Mouse (Mus musculus): ENCODE measurements around the gene C87436. TPM values are rescaled to one million over a fixed set of nuclear protein-coding genes. Genes with fewer than 3 reads are reported as not detected.

The C87436 gene
- 37.6 and 42.6 TPM in 2 replicates for total RNA-seq (2017)

- peak; percentile 86 for ATAC-seq (replicated peaks; ENCODE audit: low read depth, poor library complexity, severe bottlenecking)
Observed at GRCm38 (mm10) chr6:86438272-86439118, at the start of gene C87436. Gene C87436, plus strand, starts transcription at chr6:86438374.

- ATAC-seq (replicated peaks; ENCODE audit: low read depth, poor library complexity, severe bottlenecking) = no peak
Observed at GRCm38 (mm10) chr6:86388461-86388860, 49.7 kb upstream of the C87436 start.

- no peak for ATAC-seq (replicated peaks; ENCODE audit: low read depth, poor library complexity, severe bottlenecking)
Observed at GRCm38 (mm10) chr6:86391326-86391725, 46.8 kb upstream of the C87436 start.

- ATAC-seq (replicated peaks; ENCODE audit: low read depth, poor library complexity, severe bottlenecking) = no peak
Observed at GRCm38 (mm10) chr6:86393187-86393586, 45.0 kb upstream of the C87436 start.

GRCm38 (mm10) chr6:86394078-86394720 lies 44.0 kb upstream of the C87436 start:
- ATAC-seq (replicated peaks; ENCODE audit: low read depth, poor library complexity, severe bottlenecking) = no peak

GRCm38 (mm10) chr6:86395021-86395420 lies 43.2 kb upstream of the C87436 start:
- no peak for ATAC-seq (replicated peaks; ENCODE audit: low read depth, poor library complexity, severe bottlenecking)

- peak; percentile 19 for ATAC-seq (replicated peaks; ENCODE audit: low read depth, poor library complexity, severe bottlenecking)
Observed at GRCm38 (mm10) chr6:86395969-86396368, 42.2 kb upstream of the C87436 start.

GRCm38 (mm10) chr6:86396581-86397256 lies 41.5 kb upstream of the C87436 start, which contains the start of gene Pcyox1:
Gene Pcyox1, minus strand, starts transcription at chr6:86397154.
- ATAC-seq (replicated peaks; ENCODE audit: low read depth, poor library complexity, severe bottlenecking) = peak; percentile 75

- ATAC-seq (replicated peaks; ENCODE audit: low read depth, poor library complexity, severe bottlenecking) = no peak
Observed at GRCm38 (mm10) chr6:86397257-86397980, 40.8 kb upstream of the C87436 start.

- ATAC-seq (replicated peaks; ENCODE audit: low read depth, poor library complexity, severe bottlenecking) = no peak
Observed at GRCm38 (mm10) chr6:86398986-86399385, 39.2 kb upstream of the C87436 start.

- no peak for ATAC-seq (replicated peaks; ENCODE audit: low read depth, poor library complexity, severe bottlenecking)
Observed at GRCm38 (mm10) chr6:86399995-86400394, 38.2 kb upstream of the C87436 start.

- peak; percentile 60 for ATAC-seq (replicated peaks; ENCODE audit: low read depth, poor library complexity, severe bottlenecking)
Observed at GRCm38 (mm10) chr6:86400972-86401371, 37.2 kb upstream of the C87436 start.

GRCm38 (mm10) chr6:86402681-86403607 lies 35.2 kb upstream of the C87436 start:
- no peak for ATAC-seq (replicated peaks; ENCODE audit: low read depth, poor library complexity, severe bottlenecking)

GRCm38 (mm10) chr6:86403728-86404099 lies 34.5 kb upstream of the C87436 start:
- ATAC-seq (replicated peaks; ENCODE audit: low read depth, poor library complexity, severe bottlenecking) = peak; percentile 40

GRCm38 (mm10) chr6:86404100-86404861 lies 33.9 kb upstream of the C87436 start, which contains the start of gene Tia1:
Gene Tia1, plus strand, starts transcription at chr6:86404219.
- peak; percentile 90 for ATAC-seq (replicated peaks; ENCODE audit: low read depth, poor library complexity, severe bottlenecking)

GRCm38 (mm10) chr6:86404996-86405395 lies 33.2 kb upstream of the C87436 start:
- ATAC-seq (replicated peaks; ENCODE audit: low read depth, poor library complexity, severe bottlenecking) = no peak

GRCm38 (mm10) chr6:86406306-86406705 lies 31.9 kb upstream of the C87436 start:
- no peak for ATAC-seq (replicated peaks; ENCODE audit: low read depth, poor library complexity, severe bottlenecking)

GRCm38 (mm10) chr6:86418711-86419110 lies 19.5 kb upstream of the C87436 start:
- peak; percentile 63; the same call in 1 of the 2 replicates for ATAC-seq (replicated peaks; ENCODE audit: low read depth, poor library complexity, severe bottlenecking)
